Mouse (Mus musculus) thymus, adult 2 months (tissue): Measurements from ENCODE around the gene Mgat4c.

ENCODE experiments used
- CTCF ChIP-seq: fragments of 200-500 bp; IDR thresholded peaks from 2 replicates; pipeline ENCODE4 v1.5.1; 2012; ENCODE audit warnings: mild to moderate bottlenecking, control low read depth, low read length, moderate library complexity, borderline replicate concordance; ENCODE audit not compliant: control insufficient read depth, poor library complexity, insufficient read depth; ENCODE audit errors: extremely low read depth
- POLR2A ChIP-seq: fragments of 200-500 bp; IDR thresholded peaks from 2 replicates; pipeline ENCODE4 v1.6.1; 2012; ENCODE audit warnings: mild to moderate bottlenecking, low read length, control low read depth, moderate library complexity; ENCODE audit not compliant: control insufficient read depth, poor library complexity, insufficient read depth; ENCODE audit errors: extremely low read depth

DNA sequence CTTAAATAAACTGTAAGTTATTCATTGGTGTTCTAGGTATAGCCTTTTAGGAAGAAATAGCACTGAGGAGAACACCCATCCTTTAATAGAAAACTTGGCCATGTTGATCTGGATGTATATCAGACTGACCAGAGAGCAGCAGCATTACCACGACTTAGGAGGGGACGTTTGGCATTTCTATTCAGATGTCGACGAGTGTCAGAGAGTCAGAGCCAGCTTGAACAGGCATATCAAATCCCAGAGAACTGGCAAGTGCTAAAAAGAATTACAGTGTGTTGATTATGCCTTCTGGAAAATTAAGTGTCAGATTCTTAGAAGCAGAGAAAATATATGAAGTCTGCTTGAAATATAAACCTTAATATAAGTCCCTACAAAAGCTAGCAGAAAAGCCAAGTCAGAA, 89.9 kb downstream of the Mgat4c start:
- TF ChIP-seq CTCF (no peak), POLR2A (no peak)
